Mouse (Mus musculus) granulocyte monocyte progenitor cell, adult 5-6 weeks (primary cell): ENCODE measurements at regions not wholly inside any gene's neighbourhood (a gene's known extent, or its start where the extent isn't known, plus 50 kb on each side); places are given as distances from the start of the nearest gene placed in this dataset.

ENCODE experiments used
- ATAC-seq: replicated peaks from 2 replicates; pipeline ENCODE4 v1.8.0; 2016; ENCODE audit warnings: mild to moderate bottlenecking, moderate TSS enrichment, inconsistent platforms; ENCODE audit not compliant: poor library complexity, severe bottlenecking

DNA sequence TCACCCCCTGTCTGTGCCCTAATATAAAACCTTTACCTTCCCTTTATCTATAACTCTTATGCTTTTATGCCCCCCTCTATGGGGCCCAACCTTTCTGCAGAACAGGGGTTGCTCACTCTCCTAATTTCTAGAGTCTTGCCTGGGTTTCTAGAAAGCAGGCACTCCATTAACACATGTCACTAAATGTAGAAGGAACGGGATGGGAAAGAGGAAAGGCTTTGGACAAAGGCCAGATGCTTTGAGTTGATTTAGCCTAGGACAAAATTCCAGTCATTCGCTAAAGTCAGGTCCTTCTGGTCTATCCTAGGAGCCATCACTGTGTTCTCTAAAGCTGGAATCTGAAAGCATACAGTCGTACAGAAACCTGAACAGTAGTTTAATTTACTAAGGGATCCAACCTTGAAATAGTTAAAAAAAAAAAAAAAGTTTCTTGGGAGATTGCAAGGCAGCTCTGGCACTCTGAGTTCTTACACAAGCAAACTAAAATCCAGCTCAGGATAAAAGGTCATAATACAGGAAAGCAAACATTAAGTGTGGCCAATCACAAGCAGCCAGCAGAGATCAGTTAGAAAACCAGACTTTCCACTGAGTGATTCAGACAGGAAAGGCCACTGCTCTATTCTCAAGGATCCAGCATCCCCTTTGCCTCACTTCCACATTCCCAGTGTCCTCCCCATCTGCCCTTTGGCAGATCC lies 109.5 kb downstream of the Ccdc71l start:
- ATAC-seq: no peak

DNA sequence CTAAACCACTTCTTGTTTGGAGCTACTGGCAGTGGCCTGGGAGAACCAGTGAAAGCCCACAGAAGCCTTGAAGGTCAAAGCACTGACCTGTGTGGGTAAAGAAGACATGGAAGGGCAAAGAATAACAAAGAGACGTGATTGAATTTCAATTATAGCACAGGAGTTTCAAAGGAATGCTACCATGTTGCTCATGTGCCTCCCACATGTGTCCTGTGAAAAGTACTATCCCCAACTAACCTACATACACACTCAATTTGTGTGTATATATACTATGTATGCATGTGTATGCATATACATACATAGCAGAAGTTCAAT lies 110.0 kb downstream of the Ccdc71l start:
- no peak for ATAC-seq

DNA sequence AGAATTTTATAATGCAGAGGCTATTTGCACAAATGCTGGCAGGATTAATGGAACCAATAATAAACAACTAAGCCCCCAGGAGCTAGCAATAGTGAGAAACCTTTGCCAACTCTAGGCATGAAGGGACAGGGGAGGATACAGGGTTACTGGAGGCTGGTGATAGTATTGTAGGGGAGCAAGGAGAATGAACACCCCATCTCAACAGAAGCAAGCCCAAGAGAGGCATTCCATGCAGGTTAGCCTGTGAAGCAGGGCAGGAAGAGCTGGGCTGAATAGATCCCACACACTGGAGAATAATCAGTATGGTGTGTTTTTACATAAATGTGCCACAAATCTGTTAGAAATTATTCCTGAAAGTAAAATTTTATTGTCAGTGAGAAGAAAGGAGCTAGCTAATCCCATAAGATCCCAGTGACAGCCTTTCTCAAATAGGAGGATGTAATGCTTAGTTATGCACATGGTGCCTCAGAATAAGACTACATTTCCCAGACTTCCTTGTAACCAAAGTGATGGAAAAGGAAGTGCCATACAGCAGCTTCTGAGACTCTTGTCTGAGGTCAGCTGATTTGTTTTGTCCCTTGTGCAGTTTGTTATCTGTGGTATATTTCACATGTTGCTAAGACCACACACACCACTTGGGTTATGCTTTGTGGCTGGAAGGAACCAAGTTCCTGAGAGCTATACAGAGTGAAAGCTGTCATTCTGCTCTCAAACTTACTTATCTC lies 111.1 kb downstream of the Ccdc71l start:
- ATAC-seq: peak; percentile 70

DNA sequence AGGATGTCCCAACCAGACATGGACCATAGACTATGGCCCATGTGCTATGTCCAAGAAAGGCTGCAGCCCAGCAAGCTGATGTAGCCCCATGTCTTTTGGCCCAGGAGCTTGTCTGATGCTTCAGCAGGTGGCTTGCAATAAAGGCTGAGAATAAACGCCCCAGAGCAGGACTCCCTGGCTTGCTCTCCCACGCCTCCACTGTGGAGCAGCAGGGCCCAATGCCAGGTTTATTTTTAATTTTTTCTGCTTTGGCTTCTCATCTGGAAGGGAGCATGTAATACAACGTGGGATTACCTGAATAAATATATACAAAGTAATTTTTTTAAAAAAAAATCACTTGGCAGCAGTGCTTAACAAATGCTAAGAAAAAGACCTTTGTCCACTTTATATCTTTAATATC lies 125.7 kb downstream of the Ccdc71l start:
- no peak for ATAC-seq

DNA sequence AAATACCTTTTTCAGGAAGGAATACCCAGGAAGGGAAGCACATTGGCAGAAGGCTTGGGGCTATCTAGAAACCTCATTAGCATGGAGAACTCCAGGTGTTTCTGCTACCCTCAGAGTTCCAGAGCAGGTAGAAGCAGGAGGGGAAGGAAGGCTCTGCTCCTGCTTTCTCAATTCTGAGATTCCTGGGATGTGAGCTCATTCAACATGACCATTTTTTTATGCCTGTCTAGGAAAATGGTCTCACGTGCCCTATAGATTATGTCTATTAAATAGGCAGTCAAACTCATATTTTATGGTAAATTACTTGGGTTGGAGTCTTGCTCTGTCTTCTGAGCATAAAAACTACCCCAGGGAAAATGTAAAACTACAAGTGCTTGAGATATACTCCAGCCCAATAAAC lies 130.2 kb downstream of the Ccdc71l start:
- no peak for ATAC-seq

DNA sequence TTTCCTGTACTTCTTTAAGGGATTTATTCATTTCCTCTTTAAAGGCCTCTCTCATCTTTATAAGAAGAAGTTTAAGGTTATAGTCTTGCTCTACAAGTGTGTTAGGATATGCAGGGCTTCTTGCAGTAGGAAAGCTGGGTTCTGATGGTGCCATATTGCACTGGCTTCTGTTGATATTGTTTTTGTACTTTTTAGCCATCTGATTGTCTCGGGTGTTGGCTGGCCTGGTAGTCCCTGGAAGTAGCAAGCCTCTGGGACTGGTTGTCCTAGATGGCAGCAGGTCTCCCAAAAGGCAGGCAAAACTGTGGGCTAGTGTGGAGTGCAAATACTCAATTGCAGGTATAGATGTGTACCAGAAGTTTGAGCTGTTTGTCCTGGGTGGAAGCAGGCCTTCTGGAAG lies 147.1 kb downstream of the Ccdc71l start:
- ATAC-seq: no peak

DNA sequence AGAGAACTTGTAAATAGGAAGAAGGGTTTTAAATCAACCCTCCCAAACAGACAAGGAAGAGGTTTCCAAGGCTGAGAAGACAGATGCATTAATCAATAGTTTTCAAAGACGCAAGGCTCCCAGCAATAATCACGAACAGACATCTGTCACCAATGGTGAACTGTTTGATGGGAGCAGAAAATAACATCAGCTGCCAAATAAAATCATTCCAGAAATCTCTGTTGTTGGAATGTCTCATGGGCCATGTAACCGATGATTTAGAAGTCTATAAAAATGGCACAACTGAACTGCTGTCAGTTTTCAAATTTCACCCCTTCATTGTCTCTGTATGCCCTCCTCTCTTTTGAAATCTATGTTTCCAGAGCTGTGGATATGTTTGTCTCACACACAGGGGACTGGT lies 152.7 kb downstream of the Ccdc71l start:
- no peak for ATAC-seq

DNA sequence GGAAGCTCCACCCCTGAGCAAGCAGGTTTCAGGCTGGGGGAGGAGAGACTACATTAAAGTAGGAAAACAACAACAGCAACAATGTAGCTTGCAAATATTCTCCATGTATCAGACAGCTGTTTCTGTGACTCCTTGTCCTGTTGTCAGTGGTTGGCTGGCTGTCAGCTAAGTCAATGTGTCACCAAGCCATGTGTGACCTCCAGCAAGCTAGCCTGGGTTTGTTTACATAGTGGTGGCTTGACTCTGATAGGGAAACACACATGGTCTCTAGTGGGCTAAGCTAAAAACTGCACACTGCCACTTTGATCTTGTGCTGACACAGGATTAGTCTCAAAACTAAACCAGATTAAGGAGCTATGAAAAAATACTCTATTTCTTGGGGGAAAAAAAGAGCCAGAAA lies 155.1 kb downstream of the Ccdc71l start:
- no peak for ATAC-seq

DNA sequence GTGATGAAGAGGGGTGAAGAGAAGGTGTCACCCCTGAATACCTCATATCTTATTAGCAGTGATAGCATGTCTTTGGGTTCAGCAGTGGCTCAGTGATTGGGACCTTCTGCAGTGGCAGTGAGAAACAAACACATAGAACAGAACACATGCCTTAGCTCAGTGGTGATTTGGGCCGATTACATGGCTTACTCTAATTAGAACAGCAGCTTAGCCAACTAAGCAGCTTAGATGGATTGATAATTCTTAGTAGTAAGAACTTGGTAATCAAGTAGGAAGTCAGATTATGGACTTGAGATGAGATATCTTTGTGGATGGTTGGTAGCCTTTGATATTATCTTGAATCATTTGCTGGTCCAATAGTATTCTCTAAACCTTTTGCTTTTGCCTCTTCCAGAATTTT lies 167.0 kb downstream of the Ccdc71l start:
- no peak for ATAC-seq

DNA sequence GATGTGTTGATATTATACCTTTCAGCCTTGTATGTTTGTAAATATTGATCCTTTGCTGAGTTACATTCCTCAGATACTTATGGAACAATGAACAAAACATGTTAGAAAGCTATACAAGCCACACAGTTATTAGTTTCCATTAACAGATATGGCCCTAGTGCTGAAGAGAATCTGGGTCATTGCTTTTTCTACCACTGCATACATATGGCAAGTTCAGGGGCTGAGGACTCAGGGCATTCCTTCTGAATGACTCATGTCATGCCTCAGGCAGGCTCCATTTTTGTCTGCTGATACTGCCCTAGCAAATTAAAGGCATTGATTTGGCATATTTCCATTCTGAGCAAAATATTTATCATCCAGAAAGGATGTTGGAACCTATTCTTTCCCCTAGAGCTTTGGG lies 167.9 kb downstream of the Ccdc71l start:
- ATAC-seq: no peak

DNA sequence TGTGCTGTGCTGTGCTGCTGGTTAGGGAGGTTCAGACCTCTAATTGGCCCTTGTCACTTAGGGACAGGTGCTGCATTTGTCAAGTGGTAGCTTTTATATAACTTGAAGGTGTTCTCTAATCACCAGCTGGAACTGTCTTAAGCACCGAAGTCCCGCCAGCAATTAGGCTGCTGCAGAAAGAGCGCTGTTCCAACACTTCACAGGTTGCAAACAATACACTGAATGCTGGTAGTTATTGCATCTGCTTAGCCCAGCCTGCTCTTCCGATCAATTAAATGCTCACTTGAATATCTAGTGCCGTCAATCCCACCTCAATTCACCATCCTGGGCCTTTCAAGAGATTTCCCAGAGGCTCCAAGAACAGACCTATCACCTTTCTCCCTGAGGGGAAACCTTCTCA lies 175.3 kb downstream of the Ccdc71l start:
- no peak for ATAC-seq

DNA sequence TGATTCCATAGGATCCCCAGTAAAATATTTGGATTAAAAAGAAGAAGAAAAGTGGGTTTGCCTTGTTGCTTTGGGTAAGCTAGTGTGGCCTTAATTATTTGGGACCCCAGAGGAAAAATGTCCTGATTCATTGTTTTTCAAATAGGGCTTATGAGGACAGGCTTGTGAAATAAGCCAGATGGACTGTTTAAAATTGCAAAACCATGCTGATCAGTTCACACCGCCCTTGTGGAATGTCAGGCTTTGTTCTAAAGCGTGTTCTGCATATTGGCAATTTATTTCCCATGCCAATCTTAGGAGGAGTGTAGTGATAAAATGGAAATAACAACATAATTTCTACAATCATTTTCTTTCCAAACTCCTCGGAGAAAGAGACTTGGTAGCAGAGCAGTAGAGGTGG lies 189.3 kb downstream of the Ccdc71l start:
- ATAC-seq: no peak

DNA sequence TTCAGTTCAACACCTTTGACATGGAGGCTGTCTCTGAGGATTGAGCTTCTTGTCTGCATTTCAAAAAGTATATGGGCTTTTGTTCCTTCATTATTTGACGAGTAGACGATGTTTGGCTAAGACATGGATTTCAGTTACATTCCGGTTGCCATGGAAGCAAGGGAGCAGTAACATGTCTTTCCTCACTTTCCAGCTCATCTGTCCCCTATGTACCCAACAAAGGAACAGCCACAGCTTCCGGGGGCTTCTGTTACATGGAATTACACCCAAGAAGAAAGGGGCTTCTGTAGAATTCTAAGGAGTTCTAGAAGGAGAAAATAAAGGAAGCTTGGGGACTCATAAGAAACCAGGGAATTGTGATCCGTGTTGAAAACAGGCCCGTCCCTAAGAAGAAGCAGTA lies 202.8 kb downstream of the Ccdc71l start:
- ATAC-seq: no peak

DNA sequence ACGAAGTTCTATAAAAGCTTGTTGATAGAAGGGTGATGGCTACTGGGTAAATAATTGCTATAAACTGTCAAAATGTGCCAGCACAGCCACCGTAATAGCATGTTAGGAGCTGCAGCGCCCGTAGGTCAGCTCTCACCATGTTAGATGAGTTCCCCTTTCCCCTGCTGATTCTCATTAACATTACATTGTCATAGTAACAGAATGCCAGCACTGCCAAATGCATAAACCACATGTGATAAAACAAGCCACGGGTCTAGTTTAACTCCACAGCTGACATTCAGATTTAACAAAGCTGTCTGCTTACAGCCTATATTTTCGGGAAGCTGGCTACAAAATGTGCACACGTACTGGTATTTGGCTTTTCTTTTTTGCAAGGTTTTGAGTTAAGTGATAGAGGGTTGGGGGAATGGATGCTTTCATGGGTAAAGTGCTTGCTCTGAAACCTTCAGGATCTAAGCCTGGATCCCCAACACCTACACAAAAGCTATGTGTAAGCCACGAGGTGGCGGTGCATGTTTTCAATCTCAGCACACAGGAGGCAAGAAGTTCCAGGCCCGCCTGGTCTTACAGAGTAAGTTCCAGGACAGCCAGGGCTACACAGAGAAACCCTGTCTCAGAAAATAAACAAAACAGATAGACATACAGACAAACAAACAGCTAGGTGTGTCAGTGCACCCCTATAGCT lies 217.1 kb upstream of the Nampt start:
- ATAC-seq: peak; percentile 35; the same call in 1 of the 2 replicates

DNA sequence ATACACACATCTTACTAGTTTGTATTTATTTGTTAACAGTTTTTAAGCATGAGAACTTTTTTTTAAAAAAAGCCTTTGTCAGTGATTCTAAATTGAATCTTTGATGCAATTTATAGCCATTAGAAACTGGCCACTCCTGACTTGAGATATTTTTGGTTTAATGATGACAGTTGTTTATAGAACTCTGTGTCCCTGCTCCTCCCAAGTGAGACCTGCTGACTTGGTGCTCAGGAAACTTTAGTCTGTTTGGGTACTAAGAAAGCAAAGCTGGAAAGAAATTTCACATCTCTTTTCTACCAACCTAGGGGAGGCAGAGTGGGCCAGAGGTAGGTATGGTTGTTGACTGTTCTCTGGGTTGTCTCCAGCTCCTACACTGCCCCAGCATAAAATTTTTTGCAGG lies 214.0 kb upstream of the Nampt start:
- no peak for ATAC-seq

DNA sequence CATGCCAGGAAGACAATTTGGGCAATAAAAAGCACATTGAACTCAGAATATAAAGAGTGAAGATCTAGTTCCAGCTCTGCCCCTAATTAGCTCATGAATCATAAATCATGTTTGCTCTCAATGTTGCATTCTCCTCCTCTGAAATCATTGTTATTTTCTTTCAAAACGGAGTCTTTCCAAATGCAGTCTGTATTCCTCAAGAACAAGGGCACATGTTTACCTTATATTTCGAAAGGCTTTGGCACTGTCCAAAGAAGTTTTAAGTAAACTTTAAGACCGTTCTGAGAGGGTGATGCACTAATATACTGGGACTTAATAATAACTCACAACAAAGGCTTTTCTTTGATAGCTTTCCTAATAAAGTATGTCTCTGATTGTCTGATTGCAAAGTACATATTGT lies 204.3 kb upstream of the Nampt start:
- ATAC-seq: no peak

DNA sequence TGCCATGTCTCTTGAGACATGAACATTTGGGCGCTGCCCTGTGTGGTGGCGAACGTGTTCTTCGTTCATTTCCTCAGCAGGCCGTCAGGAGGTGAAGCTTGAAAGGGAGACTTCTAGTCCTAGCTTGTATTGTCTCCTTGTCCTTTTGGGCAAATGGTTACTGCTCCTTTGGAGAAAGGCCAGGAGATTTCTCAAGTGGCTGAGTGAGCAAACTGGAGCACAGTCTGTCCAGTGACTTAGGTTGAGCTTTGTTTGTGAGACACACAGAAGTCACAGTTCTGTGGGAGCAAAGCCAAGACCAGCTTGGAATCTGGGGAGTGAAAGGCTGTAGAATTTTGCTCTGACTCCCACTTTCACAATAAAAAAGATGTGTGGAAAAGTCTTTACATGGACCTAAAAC lies 203.3 kb upstream of the Nampt start:
- no peak for ATAC-seq

DNA sequence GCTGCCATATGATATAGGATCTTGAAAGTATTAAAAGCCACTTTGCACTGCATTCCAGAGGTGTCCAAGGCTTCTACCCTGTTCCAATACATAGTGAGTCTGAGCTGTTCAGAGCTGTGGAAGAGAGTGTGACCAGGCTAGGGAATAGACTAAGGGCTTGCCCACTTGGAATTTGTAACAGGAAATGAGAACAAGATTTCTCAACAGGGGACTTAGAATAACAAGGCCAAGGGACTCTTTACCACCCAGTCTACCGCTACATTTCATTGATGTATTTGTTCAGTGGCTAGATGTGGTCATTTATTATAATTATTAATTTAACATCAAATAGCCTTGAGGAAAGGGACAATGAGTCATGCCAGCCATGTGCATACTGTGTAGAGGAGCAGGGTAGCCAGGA lies 202.3 kb upstream of the Nampt start:
- no peak for ATAC-seq

DNA sequence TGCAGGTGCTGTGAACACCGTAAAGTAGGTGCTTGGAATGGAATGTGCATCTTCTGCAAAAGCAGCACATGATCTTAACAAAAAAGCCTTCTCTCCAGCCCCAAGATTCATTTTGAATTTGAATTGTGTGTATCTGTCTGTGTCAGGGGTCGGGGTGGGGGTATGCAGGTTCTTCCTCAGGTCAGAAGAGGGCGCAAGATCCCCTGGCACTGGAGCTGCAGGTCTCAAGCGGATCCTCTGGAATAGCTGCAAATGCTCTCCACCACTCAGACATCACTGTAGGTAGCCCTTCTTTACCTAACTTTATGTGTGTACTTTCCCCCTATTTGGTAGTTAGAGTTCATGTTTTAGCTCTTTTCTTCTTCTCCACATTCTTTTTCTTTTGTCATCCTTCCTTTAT lies 199.5 kb upstream of the Nampt start:
- no peak for ATAC-seq

DNA sequence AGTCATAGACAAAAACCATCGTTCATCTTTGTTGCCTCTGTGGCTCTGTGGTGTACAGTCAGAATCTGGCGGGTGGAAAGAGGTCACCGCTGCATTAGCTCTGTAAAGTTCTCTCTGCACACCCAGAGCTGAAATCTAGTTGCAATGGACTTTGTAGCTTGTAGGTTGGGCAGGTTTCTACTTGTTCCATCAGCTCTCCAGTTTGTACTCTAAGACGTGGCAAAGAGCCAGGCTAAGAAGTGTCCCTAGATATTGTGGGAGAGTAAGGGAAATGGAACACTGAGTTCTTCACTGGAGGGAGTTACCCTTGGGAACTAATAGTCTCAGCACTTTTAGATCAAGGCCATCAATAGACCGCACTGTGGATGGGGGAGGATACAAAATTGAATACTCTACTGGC lies 197.6 kb upstream of the Nampt start:
- ATAC-seq: no peak

DNA sequence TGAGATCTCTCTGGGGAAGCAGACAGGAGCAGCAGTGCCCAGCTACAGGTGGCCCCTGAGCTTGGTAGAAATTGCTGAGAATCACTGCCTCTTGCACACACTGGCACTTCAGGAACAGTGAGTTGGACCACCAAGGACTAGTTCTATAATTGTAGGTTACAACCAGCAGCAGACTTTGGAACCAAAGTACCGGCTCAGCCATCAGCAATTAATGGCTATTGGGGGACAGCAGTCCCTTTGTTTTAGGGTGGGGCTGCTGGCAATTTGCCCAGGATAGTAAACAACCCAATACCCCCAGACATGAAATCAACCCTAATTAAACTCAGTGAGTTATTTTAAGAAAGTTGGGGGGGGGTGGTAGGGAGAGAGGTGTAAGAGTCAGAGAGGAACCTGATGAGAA lies 190.8 kb upstream of the Nampt start:
- ATAC-seq: no peak

DNA sequence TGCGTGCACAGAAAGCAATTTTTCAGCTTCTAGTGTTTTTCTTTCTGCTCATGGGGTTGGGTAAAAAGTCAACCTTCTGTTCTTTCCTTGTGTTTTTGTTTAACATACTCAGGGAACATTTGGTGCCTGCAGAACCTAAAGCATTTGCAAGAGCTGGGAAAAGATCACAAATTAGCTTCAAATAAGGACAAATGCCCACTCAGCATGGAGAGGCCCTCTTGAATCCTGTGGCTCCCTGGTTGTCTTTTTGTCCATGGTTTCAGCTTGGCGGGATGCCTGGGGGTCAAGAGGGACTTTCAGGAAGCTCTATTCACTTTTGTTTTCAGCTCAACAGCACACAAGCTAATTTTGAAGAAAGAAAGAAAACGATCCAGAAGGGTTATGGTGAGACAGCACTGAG lies 186.4 kb upstream of the Nampt start:
- no peak for ATAC-seq
